Mouse (Mus musculus) right cerebral cortex, adult 2 months (tissue): Measurements from ENCODE around the gene Snrpa1.
A peak's percentile ranks its signal among the peaks of the same experiment; 100 is the strongest.
"Not testable (repeated sequence)": the region's sequence is repeated elsewhere in the genome, so short reads cannot be mapped to it uniquely, and the experiment has no call there.

Experiments used
- DNase-seq, 2 experiments: peaks; one replicate each; pipeline ENCODE4 v3.0.0; 2021 to 2022; ENCODE audit warnings: low spot score in 2 of 2

Gene Snrpa1

DNA sequence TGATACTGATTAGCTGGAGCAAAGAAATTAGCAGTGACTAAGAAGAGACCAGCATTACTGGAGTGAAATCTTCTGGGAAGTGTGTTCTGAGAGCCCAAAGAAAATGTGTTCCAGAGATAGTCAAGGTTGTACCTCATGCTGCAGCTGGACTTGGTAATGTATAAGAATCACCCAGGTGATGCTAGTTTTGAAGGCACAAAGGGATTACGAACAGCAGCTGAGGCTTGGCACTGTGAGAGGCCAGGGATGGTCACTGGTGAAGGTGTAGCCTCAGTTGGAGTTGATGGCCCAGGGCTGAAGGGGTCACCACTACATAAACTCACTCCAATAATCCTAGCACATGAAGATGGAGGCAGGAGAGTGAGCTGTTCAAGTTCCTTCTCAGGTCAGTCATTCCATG lies at the start of gene Snrpa1:
Gene Snrpa1 (plus strand): TSS at position 301 of the 400 bp plus-strand sequence.
- no peak for DNase-seq

DNA sequence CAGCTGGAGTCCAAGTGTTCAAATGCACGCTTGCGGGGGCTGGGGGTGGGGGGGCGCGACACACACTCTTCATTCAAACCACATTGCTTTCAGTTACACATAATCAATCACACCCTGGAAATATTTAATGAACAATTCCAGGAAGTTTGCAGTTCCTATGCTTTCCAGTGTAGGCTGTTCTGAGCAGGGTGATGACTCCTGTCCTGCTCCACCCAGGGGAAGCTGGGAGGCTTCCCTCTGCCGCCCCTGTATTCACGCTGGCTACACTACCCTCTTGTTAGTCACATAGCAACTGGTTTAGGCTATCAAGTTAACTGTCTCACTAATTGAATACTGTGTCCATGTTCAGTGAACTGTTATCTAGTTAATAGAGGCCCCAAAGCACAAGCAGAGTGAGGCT lies 48.3 kb upstream of the Snrpa1 start:
- DNase-seq = no peak

DNA sequence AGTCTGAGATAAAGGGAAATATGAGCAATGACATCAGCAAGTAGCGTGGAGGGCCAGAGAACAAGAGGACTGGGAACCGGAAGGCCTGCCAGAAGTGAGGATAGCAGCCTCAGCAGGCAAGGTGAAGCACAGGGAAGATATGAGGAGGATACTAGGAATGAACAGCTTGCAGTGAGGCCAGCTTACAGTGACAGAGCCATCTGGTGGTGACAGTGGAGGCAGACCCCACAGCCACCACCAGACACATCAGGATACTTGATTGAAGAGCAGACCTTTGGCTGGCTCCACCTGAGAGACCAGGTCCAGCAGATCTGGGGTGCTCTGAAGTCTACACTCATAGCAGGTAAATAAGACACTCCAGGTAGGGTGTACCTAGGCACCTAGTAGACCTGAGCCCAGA lies 31.1 kb upstream of the Snrpa1 start:
- DNase-seq = peak; percentile 35 to 38

DNA sequence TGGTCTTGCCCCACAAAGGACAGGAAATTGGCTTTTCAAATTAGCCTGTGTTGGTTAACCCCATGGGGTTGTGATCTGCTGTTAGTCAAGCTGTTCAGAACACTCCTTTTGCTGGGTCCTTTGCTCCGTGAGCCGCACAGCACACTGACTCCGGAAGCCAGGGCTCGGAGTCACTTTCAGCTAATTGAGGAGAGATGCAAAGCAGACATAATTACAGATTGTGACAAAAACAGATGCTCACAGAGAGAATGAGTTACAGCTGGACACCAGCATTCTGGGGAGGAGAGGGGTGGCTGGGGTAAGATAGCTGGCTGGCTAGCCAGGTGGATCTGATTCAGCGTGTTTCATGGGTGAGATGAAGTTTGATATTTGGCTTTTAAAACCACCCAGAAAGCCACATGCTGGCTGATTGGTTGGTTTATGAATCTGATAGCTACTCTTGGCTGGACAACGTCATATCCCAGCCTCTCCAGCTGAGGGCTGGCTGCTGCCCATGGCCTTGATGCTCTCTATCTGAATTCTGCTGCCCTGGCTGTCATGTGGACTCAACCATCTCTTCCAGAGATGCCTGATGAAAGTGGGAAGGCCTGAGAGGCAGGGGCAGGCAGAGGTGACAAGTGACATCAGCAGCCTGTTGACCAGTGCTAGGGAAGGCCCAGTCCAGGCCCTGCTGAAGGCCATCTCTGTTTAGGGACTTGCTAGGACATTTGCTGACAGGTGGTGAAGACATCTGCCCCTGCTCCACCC lies 29.9 kb upstream of the Snrpa1 start:
- no peak for DNase-seq

DNA sequence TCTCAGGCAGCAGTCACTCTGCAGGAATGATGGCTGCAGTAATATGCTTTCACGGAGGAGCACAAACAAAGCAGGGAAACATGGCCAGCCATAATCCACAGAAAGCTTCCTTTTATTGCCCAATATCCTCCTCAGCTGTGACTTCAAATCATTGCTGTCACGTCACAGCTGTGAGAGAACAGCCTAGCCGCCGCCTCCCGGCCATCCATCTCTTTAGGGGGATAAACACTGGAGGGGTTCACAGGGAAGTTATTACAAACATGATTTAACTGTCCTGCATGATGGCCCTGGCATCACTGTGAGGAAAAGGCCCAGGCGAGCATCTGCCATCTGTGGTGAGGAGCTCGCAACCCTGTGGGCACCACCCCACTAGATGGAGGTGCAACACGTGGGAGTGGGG lies 22.0 kb upstream of the Snrpa1 start:
- DNase-seq = no peak

DNA sequence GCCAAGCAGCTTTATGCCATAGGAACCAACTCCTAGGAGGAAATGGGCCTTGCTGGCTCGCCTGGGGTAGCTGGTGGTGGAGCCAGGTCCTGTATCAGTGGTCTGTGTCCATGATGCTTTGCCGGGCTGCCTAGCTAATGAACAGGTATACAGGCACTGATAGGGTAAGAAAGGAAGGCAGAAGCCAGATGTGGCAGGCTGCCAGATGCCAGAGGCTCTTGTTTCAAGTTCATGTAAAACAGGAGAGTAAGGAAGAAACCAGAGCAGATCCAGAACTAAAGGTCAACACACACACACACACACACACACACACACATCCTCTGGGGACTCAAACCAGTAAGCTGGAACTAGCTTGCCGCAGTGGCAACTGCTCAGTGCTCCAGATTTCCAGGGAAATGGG lies 20.5 kb upstream of the Snrpa1 start:
- DNase-seq = no peak

DNA sequence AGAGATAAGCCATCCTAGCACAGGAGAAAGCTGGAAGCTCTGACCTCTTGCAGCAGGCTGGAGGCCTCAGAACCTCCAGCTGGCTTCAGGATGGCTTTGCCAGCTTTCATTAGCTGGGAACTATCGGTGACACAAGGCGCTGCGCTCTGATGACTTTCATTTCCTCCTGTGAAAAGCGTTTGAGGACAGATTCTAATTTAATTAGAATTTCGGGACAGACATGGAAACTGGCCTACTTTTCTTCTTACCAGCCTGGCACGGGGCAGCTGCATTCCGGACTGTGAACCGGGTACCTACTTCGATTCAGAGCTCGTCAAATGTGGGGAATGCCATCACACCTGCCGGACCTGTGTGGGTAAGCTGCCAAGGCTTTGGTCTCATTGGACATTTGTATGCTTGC lies 20.1 kb upstream of the Snrpa1 start:
- no peak for DNase-seq

DNA sequence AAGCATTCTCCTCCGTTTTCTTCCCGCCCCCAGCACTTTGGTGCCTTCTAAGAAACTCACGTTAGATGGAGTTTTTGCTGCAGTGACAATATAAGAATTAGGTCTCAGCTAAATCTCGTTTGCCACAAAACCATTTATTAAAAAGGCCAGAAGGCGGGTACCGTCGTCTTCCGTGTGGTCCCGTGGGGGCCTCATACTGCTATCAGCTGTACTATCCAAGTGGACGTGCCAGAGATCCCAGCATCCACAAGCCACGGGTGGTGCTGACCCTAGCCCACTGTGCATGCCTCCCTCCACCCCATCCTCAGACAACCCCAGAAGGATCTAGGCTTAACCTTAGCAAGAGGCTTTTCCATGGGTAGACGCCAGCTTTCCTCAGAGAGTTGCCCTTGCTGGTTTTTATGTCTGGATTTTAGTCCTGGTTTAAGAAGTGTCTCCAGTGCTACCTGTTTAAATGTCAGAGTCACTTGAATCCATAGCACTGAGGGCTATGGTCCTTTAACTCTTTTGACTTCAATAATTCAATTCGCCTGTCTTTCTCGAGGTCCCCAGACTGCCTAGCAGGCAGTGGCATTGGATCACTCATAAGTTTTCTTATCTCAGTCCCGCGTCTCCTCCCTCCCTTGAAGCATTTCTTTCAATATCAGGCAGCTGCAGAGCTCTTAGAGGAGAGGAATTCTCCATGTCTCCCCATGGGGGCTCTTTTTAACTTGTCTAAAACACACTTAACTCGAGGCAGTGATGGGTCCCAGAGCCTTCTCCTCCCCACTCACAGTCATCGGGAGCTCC lies 18.6 kb upstream of the Snrpa1 start:
- no peak for DNase-seq

DNA sequence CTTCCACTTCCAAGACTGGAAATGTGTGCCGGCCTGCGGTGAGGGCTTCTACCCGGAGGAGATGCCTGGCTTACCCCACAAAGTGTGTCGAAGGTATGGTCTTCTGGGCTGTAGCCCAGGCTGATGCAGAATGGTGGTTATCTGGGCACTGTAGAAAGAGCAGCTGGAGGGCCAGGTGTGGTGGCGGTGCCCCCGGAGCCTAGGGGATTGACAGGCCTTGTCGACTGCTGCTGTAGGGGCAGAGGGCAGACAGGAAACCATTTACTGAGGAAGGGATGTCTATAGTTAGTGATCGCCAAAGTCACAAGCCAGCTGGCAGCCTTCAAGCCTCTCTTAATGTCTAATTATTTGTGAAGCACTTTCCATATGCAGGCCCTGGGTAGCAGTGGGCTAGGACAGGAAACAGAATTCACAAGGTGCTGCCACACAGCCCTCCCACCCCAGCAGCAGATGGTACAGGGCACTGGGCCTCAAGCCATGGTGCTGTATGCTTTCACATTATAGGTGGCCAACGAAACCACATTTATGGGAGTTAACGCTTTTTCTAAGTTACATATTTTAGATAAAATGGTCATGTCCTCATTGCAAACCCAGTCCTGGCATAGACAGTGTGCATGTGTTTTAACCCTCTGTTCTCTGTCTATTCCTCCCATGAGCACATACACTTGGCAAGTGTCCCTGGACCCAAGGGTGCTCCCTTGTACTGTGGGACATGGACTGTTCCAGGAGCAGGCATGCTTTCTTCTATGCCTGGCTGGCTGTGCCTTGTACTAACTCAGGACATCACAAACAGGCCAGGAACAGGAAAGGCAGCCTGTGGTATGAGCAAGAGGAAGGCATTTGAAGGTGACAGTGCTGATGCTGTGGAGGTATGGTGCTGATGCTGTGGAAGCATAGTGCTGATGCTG lies 15.0 kb upstream of the Snrpa1 start, which contains the start of gene Gm45213:
Gene Gm45213 (plus strand): TSS at position 51 of the 908 bp plus-strand sequence.
- no peak for DNase-seq

DNA sequence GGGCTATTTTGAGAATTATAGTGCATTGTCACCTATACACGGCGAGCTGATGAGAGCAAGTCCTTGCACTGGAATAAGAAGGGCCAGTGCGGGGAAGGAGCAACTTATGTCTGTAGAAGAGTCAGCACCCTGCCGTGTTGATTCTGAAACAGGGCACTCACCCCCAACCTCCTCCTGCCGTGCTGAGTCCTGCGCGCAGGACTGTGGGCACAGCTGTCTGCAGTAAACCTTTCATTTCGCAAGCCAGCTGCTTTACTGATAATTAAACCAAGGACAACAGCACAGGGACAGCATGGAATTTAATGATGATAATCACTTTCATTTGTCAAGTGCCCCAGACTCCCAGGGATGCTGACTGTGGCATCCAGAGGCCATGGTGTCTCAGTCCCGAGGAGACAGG lies 14.2 kb upstream of the Snrpa1 start:
- no peak for DNase-seq

DNA sequence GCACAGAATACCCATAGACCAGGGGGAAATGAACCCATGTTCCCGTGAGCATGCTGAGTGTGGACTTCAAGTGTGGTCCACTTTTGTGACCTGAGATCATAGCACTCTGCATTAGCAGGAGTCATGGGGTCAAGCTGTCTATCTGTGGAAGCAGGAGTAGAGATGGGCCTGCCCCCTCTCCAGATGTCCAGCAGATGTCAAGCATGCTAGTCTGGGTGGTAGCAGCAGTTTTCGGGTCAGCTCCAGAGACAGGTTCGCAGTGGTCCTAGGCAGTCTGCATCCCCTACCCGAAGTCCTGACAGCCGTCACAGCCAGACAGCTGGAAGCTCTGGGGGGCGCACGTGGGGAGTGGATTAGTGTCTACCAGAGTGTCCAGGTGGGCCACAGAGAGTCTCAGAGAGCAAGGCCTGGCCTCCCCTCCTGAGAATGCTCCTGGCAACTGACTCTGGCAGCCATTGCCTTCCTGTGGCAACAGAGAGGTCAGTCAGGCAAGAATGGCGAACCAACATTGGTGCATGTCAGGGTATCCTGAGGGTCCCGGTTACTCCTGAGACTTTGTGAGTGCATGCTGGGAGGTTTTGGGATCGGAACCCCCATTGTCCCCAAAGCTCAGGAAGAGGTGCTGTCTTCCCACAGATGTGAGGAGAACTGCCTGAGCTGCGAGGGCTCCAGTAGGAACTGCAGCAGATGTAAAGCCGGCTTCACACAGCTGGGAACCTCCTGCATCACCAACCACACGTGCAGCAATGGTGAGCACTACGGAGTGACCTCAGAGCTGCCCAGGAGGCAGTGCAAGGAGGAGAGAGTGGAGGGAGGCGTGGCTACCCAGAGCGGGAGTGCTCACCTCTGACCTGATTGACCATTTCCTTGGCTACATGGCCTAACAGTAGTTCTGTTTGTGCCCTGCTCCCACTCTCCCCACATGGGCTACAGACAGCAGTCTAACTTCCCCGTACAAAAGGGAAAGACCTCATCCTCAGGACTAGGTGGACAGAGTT lies 11.6 kb upstream of the Snrpa1 start:
- DNase-seq = no peak

DNA sequence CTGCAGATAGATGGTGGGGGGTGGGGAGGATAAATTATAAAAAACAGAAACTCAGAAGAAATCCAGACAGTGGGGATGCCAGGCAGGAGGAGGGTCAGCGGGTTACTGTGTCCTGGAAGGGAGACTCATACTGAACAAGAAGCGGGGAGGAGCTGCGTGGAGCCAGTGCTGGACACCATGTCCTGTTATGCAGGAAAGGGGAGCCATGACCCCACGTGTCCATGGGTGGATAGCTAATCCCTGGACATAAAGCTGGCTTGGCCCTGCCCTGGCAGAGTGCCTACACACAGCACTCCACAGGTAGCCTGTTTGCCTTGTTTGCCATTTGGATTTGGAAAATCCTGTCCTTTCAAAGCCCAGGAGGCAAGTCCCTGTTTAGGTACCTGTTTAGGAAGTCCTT lies 10.8 kb upstream of the Snrpa1 start:
- no peak for DNase-seq

DNA sequence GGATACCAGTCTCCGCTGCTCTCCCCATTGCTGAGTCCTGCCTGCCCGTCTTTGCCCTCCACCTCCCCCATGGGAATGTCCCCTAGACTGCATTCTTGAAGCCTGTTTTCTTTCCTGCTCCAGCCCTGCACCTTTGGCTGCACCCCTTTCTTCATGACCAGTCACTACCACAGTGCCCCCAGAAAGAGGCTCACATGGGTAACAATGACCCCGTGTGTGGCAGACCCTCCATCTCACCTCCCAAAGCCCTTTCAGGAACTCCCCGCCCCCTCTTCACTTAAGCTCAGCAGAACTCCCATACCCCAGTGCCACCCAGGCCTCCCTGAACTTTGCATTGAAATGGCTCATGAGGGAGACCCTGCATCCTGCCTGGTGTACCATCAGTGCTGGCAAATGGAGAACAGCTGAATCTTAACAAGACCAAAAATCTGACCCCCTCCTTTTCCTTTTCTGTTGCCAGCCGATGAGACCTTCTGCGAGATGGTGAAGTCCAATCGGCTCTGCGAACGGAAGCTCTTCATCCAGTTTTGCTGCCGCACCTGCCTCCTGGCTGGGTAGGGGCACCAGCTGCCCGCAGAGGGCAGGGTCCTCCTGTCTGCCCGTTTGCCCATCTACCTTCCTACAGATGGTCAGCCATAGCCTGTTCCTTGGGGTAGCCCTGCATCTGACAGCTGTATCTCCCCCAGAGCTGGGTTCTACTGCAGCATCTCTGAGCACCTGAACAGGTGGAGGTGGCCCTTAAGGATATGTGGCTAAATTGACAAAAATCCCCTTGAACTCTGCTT lies 10.2 kb upstream of the Snrpa1 start:
- no peak for DNase-seq

DNA sequence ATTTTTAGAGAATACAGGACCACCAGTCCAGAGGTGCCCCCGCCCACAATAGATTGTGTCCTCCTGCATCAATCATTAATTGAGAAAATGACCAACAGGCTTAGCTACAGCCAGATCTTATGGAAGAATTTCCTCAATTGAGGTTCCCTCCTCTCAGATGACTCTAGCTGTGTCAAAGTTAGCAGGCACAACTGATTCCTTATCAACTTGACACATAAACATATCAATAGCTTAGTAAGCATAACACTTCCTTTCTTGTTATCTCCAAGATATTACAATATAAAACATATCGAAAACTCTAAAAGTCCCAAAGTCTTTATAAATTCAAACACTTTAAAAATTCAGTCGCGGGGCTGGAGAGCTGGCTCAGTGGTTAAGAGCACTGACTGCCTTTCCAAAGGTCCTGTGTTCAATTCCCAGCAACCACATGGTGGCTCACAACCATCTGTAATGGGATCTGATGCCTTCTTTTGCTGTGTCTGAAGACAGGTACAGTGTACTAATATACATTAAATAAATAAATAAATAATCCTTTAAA lies 4.8 kb upstream of the Snrpa1 start:
- DNase-seq = no peak

DNA sequence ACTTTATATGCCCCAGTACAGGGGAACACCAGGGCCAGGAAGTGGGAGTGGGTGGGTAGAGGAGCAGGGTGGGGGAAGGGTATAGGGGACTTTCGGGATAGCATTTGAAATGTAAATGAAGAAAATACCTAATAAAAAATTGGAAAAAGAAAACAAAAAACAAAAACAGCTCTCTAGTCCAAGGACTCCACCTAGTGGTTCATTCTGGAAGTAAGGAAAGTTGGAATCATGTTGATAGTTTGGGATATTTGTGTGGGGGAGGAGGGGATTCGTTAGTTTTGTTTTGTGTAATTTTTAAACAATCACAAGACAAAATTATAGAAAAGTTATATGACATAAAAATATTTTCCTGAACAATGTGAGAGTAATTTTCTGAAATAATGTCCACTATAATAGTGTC lies 3.4 kb upstream of the Snrpa1 start:
- DNase-seq = not testable (repeated sequence)

DNA sequence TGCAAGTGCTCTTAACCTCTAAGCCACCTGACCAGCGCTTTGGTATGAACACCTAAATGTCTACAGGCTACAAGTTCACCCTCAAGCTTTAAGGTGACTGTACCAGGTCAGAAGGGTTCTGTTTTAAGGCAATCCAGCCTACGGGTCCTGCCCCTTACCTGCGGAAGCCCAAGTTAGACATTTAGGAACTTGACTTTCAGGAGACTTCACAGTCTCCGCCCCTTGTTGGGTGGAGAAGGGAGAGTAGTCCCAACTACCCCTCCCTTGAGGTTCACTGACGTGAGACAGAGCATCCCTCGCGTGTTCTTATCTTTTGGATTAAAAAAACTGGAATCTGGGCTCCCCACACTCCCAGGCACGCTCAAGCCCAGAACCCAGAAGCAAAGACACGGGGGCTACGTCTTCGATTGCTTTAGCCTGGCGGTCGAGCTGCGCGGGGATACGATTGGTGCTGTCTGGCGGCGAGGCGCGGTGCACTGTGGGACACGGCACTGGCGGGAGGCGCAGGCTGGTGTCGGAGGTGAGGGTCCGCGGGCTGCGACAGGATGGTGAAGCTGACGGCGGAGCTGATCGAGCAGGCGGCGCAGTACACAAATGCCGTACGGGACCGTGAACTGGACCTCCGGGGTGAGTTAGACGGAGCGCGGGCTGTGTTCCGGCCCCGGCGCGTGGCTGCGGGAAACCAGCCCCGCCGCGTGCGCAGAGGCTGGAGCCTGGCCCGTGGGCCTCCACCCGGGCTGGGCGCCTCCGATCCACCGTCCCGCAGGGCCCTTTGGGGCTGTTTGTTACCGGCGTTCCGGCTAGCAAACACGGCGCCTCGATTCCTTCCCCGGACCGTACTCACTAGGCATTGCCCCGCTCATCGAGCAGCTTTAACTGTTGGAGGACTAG lies 1.5 kb downstream of the Snrpa1 start:
- DNase-seq = peak; percentile 88 to 90

DNA sequence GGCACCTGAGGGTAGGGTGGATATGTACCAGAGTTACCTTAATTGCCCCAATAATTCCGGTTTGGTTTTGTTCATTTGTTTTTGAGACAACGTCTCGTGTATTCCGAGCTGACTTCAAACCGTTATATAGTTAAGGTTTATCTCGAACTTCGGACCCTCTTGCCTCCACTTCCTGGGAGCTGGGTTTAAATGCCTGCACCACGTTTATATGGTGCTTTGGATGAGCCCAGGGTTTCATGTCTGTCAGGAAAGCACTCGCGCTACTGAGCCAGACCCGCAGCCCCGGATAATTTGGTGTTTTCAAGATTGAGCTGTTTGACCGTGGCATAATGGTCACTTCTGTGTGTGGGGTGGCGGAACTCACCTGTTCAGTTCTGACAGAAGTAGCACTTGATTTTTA lies 2.3 kb downstream of the Snrpa1 start:
- no peak for DNase-seq

DNA sequence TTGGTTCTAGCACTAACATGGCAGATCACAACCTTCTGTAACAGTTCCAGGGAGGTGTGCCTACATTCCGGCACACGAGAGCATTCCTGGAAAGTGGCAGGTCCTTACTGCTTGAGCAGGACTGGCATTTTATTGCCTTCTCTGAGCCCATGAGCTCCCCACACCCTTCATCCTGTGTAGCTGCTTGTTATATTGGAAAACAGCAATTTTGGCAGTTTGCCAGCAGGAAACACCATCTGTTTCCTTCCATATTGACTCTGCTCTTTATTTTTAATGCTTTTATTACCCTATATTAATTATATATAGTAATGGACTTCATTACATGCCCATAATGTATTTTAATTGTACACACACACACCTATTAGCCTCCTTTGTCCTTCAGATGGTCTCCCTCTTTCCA lies 17.6 kb downstream of the Snrpa1 start:
- peak; percentile 23 to 36 for DNase-seq
